Mouse (Mus musculus): ENCODE measurements around the gene Grb10. TPM values are rescaled to one million over a fixed set of nuclear protein-coding genes. Genes with fewer than 3 reads are reported as not detected.

Gene Grb10
- polyA plus RNA-seq, 1 experiment, result 27.2 TPM

- H3K4me3 ChIP-seq (ENCODE audit: insufficient read depth, low read length), result no peak overlapping the region
- H3K4me1 ChIP-seq (ENCODE audit: control insufficient read depth, insufficient read depth, low read length), result no peaks in the 10 kb centered on the region; the same call in 1 of the 2 replicates
- H3K27ac ChIP-seq (ENCODE audit: insufficient read depth, low read length), result no peak overlapping the region
- no peak for TF ChIP-seq CTCF (IDR thresholded peaks at IDR 0.05; ENCODE audit: extremely low read depth, insufficient read depth, low read length)
- TF ChIP-seq POLR2A (IDR thresholded peaks at IDR 0.05; ENCODE audit: extremely low read depth, insufficient read depth, low read length), result no peak
Observed at GRCm38 (mm10) chr11:11963587-11963986, 74.9 kb downstream of the Grb10 start.

GRCm38 (mm10) chr11:11963065-11963464 lies 75.4 kb downstream of the Grb10 start:
- no peak overlapping the region for H3K4me3 ChIP-seq (ENCODE audit: insufficient read depth, low read length)
- TF ChIP-seq POLR2A (IDR thresholded peaks at IDR 0.05; ENCODE audit: extremely low read depth, insufficient read depth, low read length) (no peak), CTCF (IDR thresholded peaks at IDR 0.05; ENCODE audit: extremely low read depth, insufficient read depth, low read length) (no peak)
- no peaks in the 10 kb centered on the region; the same call in 1 of the 2 replicates for H3K4me1 ChIP-seq (ENCODE audit: control insufficient read depth, insufficient read depth, low read length)
- no peak overlapping the region for H3K27ac ChIP-seq (ENCODE audit: insufficient read depth, low read length)

- TF ChIP-seq POLR2A (IDR thresholded peaks at IDR 0.05; ENCODE audit: extremely low read depth, insufficient read depth, low read length), result no peak
- no peak for TF ChIP-seq CTCF (IDR thresholded peaks at IDR 0.05; ENCODE audit: extremely low read depth, insufficient read depth, low read length)
Observed at GRCm38 (mm10) chr11:11962629-11962954, 75.9 kb downstream of the Grb10 start.

GRCm38 (mm10) chr11:11961917-11962628 lies 76.4 kb downstream of the Grb10 start:
- Histone ChIP-seq H3K27ac (ENCODE audit: insufficient read depth, low read length) (no peak overlapping the region), H3K4me3 (ENCODE audit: insufficient read depth, low read length) (no peak overlapping the region), H3K4me1 (ENCODE audit: control insufficient read depth, insufficient read depth, low read length) (no peaks in the 10 kb centered on the region; the same call in 1 of the 2 replicates)
- TF ChIP-seq POLR2A (IDR thresholded peaks at IDR 0.05; ENCODE audit: extremely low read depth, insufficient read depth, low read length), result no peak
- TF ChIP-seq CTCF (IDR thresholded peaks at IDR 0.05; ENCODE audit: extremely low read depth, insufficient read depth, low read length), result no peak

More at GRCm38 (mm10) chr11:11962629-11962954, 75.9 kb downstream of the Grb10 start:
- Histone ChIP-seq H3K27ac (ENCODE audit: insufficient read depth, low read length) (no peak overlapping the region), H3K4me3 (ENCODE audit: insufficient read depth, low read length) (no peak overlapping the region), H3K4me1 (ENCODE audit: control insufficient read depth, insufficient read depth, low read length) (no peaks in the 10 kb centered on the region; the same call in 1 of the 2 replicates)

- no peak for TF ChIP-seq CTCF (IDR thresholded peaks at IDR 0.05; ENCODE audit: extremely low read depth, insufficient read depth, low read length)
- TF ChIP-seq POLR2A (IDR thresholded peaks at IDR 0.05; ENCODE audit: extremely low read depth, insufficient read depth, low read length), result no peak
- Histone ChIP-seq H3K4me3 (ENCODE audit: insufficient read depth, low read length) (no peak overlapping the region), H3K27ac (ENCODE audit: insufficient read depth, low read length) (no peak overlapping the region), H3K4me1 (ENCODE audit: control insufficient read depth, insufficient read depth, low read length) (no peaks in the 10 kb centered on the region; the same call in 1 of the 2 replicates)
Observed at GRCm38 (mm10) chr11:11960858-11961257, 77.6 kb downstream of the Grb10 start.

- no peak overlapping the region for H3K27ac ChIP-seq (ENCODE audit: insufficient read depth, low read length)
- TF ChIP-seq CTCF (IDR thresholded peaks at IDR 0.05; ENCODE audit: extremely low read depth, insufficient read depth, low read length), result no peak
- no peak for TF ChIP-seq POLR2A (IDR thresholded peaks at IDR 0.05; ENCODE audit: extremely low read depth, insufficient read depth, low read length)
Observed at GRCm38 (mm10) chr11:11960227-11960626, 78.3 kb downstream of the Grb10 start.

GRCm38 (mm10) chr11:11958479-11958878 lies 80.0 kb downstream of the Grb10 start:
- H3K4me3 ChIP-seq (ENCODE audit: insufficient read depth, low read length), result no peak overlapping the region
- TF ChIP-seq CTCF (IDR thresholded peaks at IDR 0.05; ENCODE audit: extremely low read depth, insufficient read depth, low read length) (no peak), POLR2A (IDR thresholded peaks at IDR 0.05; ENCODE audit: extremely low read depth, insufficient read depth, low read length) (no peak)
- no peak overlapping the region for H3K27ac ChIP-seq (ENCODE audit: insufficient read depth, low read length)
- no peaks in the 10 kb centered on the region; the same call in 1 of the 2 replicates for H3K4me1 ChIP-seq (ENCODE audit: control insufficient read depth, insufficient read depth, low read length)

More at GRCm38 (mm10) chr11:11960227-11960626, 78.3 kb downstream of the Grb10 start:
- Histone ChIP-seq H3K4me3 (ENCODE audit: insufficient read depth, low read length) (no peak overlapping the region), H3K4me1 (ENCODE audit: control insufficient read depth, insufficient read depth, low read length) (no peaks in the 10 kb centered on the region; the same call in 1 of the 2 replicates)

GRCm38 (mm10) chr11:11958061-11958361 lies 80.5 kb downstream of the Grb10 start:
- Histone ChIP-seq H3K4me3 (ENCODE audit: insufficient read depth, low read length) (no peak overlapping the region), H3K4me1 (ENCODE audit: control insufficient read depth, insufficient read depth, low read length) (no peaks in the 10 kb centered on the region; the same call in 1 of the 2 replicates), H3K27ac (ENCODE audit: insufficient read depth, low read length) (no peak overlapping the region)
- no peak for TF ChIP-seq POLR2A (IDR thresholded peaks at IDR 0.05; ENCODE audit: extremely low read depth, insufficient read depth, low read length)
- no peak for TF ChIP-seq CTCF (IDR thresholded peaks at IDR 0.05; ENCODE audit: extremely low read depth, insufficient read depth, low read length)

- H3K4me3 ChIP-seq (ENCODE audit: insufficient read depth, low read length), result no peak overlapping the region
- no peaks in the 10 kb centered on the region; the same call in 1 of the 2 replicates for H3K4me1 ChIP-seq (ENCODE audit: control insufficient read depth, insufficient read depth, low read length)
- H3K27ac ChIP-seq (ENCODE audit: insufficient read depth, low read length), result no peak overlapping the region
- TF ChIP-seq CTCF (IDR thresholded peaks at IDR 0.05; ENCODE audit: extremely low read depth, insufficient read depth, low read length) (no peak), POLR2A (IDR thresholded peaks at IDR 0.05; ENCODE audit: extremely low read depth, insufficient read depth, low read length) (no peak)
Observed at GRCm38 (mm10) chr11:11957211-11958060, 81.0 kb downstream of the Grb10 start.

Measured in cortical plate, adult 2 months (tissue).